Mouse (Mus musculus) intestine, embryonic 14.5 days (tissue): Measurements from ENCODE around the gene Camsap1. TPM values are rescaled to one million over a fixed set of nuclear protein-coding genes. Genes with fewer than 3 reads are reported as not detected.

ENCODE experiments used
- polyA plus RNA-seq: library from polyadenylated mRNA; unstranded; fragments of >200 nt; fragmentation: Nextera tagmentation; extraction: Ambion mirVana; gene quantifications from 2 replicates; pipeline ENCODE4 v1.2.1, GENCODE M21; 2014

Camsap1 gene
- polyA plus RNA-seq, 1 experiment from 2014 or later, result 17.7 TPM

Other genes starting within 250 kb of the Camsap1 start
- not detected in 2 replicates for gene Obp2b, start 246.3 kb downstream of the Camsap1 start, polyA plus RNA-seq
- not detected in 2 replicates for gene Lcn3, start 217.7 kb downstream of the Camsap1 start, polyA plus RNA-seq
- not detected in 2 replicates for gene Lcn11, start 206.3 kb downstream of the Camsap1 start, polyA plus RNA-seq
- not detected in 2 replicates for gene Gm13539, start 201.0 kb downstream of the Camsap1 start, polyA plus RNA-seq
- not detected in 2 replicates for gene Glt6d1, start 167.4 kb downstream of the Camsap1 start, polyA plus RNA-seq
- not detected in 2 replicates for gene Lcn9, start 160.1 kb downstream of the Camsap1 start, polyA plus RNA-seq
- not detected in 2 replicates for gene Sohlh1, start 136.0 kb downstream of the Camsap1 start, polyA plus RNA-seq
- gene Kcnt1, start 119.5 kb downstream of the Camsap1 start, polyA plus RNA-seq, result 0.34 and 0.46 TPM in 2 replicates
- 90.2 and 90.3 TPM in 2 replicates for gene Ubac1, start 38.5 kb upstream of the Camsap1 start, polyA plus RNA-seq
- 11.3 and 13.2 TPM in 2 replicates for gene Nacc2, start 139.9 kb upstream of the Camsap1 start, polyA plus RNA-seq
- not detected in 2 replicates for gene Lhx3, start 225.0 kb upstream of the Camsap1 start, polyA plus RNA-seq